Mouse (Mus musculus) intestine, embryonic 15.5 days (tissue): Measurements from ENCODE around the gene Pfkl. TPM values are rescaled to one million over a fixed set of nuclear protein-coding genes. Genes with fewer than 3 reads are reported as not detected.

Experiments used
- ATAC-seq: fragments of 200-750 bp; cut with Nextera tagmentation; 2 replicates; pipeline ENCODE4 v1.8.0; 2017; ENCODE audit warnings: moderate TSS enrichment, moderate library complexity
- H3K27ac ChIP-seq: fragments of 300-500 bp; sonication (generic); 2 replicates; pipeline ENCODE4 v1.5.1; 2015; ENCODE audit warnings: mild to moderate bottlenecking, inconsistent platforms
- H3K27me3 ChIP-seq: fragments of 300-500 bp; sonication (generic); replicated peaks from 2 replicates; pipeline ENCODE4 v1.6.1; 2015; ENCODE audit warnings: inconsistent platforms
- H3K36me3 ChIP-seq: fragments of 300-500 bp; sonication (generic); 2 replicates; pipeline ENCODE4 v1.6.1; 2015; ENCODE audit warnings: inconsistent platforms
- H3K4me1 ChIP-seq: fragments of 300-500 bp; sonication (generic); replicated peaks from 2 replicates; pipeline ENCODE4 v1.6.1; 2015; ENCODE audit warnings: inconsistent platforms
- H3K4me2 ChIP-seq: fragments of 300-500 bp; sonication (generic); replicated peaks from 2 replicates; pipeline ENCODE4 v1.6.1; 2015; ENCODE audit warnings: mild to moderate bottlenecking, inconsistent platforms
- H3K4me3 ChIP-seq: fragments of 300-500 bp; sonication (generic); replicated peaks from 2 replicates; pipeline ENCODE4 v1.5.1; 2015; ENCODE audit warnings: inconsistent platforms
- H3K9ac ChIP-seq: fragments of 300-500 bp; sonication (generic); 2 replicates; pipeline ENCODE4 v1.6.1; 2015; ENCODE audit warnings: inconsistent platforms
- H3K9me3 ChIP-seq: fragments of 300-500 bp; sonication (generic); 2 replicates; pipeline ENCODE4 v1.6.1; 2016; ENCODE audit warnings: inconsistent platforms
- WGBS: fragments of 180-500 bp; shearing (Covaris S2); methylation state at CpG from one replicate; pipeline ENCODE4 v1.1.7; 2015; 5-methylcytosine and 5-hydroxymethylcytosine counted together
- polyA plus RNA-seq: library from polyadenylated mRNA; unstranded; fragments of >200 nt; fragmentation: Nextera tagmentation; extraction: Ambion mirVana; gene quantifications from 2 replicates; pipeline ENCODE4 v1.2.1, GENCODE M21; 2015

Gene Pfkl
- polyA plus RNA-seq, 1 experiment from 2014 or later, result 254 TPM

DNA sequence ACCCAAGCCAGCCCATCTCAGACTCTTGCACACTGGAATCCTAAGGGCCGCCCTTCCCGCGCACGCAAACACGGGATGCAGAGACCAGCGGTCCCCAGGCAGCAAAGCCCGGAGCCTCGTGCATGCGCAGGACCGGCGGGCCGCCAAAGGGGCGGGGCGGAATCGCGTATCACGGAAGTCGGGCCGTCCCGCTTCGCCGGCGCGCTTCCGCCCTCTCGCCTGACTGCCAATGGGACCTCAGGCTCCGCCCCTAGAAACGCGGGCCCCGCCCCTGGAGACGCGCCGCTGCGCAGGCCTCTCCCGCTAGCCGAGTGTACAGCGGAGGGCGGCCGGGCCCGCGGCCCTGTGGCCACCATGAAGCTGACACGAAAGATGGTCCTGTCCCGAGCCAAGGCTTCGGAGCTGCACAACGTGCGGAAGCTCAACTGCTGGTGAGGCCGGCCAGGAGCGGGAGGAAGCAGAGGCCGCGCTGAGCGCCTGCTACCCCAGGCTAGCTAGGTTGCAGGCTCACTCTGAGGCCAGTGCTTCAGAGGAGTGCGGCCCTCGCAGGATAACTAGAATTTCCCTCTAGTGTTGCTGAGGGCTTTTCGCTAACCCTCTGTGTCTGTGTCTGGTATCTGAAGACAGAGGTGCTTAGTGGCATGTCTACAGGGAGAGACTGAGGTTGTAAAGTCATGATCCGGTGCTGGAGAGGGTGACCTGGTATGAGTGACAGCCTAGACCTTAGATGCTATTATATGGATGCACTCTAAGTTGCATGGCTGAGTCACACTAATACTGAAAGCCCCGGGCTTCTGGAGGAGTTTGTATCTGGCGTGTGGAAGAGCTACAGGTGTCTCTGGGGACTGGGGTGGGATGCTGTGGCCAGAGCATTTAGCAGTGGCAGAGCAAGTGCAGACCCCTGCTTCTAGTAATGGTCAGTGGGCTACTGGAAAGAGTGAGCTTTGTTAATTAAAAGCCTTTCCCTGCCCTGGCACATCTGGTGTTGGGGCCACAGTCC lies 31.2 kb downstream of the Pfkl start, which contains the start of gene 1810043G02Rik:
Gene 1810043G02Rik, plus strand, starts transcription at position 174 of the 1,000 bp plus-strand sequence.
- Histone ChIP-seq H3K4me3 (peak within 1 kb of the TSS; percentile 60), H3K9me3 (no peaks in the 10 kb centered on the region), H3K27me3 (no peaks in the 10 kb centered on the region), H3K36me3 (no peaks in the 10 kb centered on the region), H3K9ac (peak within 1 kb of the TSS; percentile 61), H3K27ac (no peak within 1 kb of the TSS), H3K4me1 (peaks cover 11% of the 10 kb centered on the region; the same call in 1 of the 2 replicates), H3K4me2 (peak within 1 kb of the TSS; percentile 71)
- WGBS, result 1% methylated on average over 57 of the region's 57 CpGs
- peak; percentile 98 for ATAC-seq

DNA sequence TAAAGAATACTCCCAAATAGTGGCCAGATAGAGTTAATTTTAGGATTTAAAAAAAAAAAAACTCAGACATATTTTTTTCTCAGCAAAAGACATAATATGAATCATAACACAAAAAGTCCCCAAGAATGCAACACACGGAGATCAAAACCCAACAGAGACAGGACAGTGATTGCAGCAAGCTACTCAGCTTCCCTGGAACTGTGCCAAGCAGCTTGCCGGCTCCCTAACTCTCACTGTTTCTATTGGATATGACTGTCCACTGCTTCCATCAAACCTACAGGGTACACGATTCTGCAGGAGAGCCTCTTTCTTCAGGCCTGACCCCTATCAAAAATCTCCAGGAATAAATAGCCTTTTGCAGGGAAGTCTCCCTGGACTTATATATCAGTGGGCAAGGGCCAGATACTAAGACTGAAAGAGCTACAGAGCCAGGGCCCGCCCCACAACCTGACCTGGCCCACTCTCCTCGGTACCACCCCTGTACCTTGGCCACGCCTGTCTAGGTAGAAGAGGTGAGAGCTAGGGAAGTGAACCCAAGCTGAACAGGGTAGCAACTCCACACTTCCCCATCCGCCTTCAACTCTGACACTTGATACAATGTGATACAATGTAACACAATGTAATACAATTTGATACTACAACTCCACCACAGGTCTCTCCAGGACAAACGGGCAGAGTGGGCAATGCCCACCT lies 33.3 kb downstream of the Pfkl start:
- Histone ChIP-seq H3K4me1 (peaks cover 11% of the 10 kb centered on the region; the same call in 1 of the 2 replicates), H3K9ac (no peak overlapping the region), H3K27ac (no peak overlapping the region), H3K4me2 (0 out of 2 replicates have a peak overlapping the region, but pooled peaks have one; percentile 5), H3K4me3 (no peak overlapping the region), H3K36me3 (no peaks in the 10 kb centered on the region), H3K27me3 (no peaks in the 10 kb centered on the region), H3K9me3 (no peaks in the 10 kb centered on the region)
- ATAC-seq, result no peak
- WGBS, result 53% methylated on average over 8 of the region's 8 CpGs

DNA sequence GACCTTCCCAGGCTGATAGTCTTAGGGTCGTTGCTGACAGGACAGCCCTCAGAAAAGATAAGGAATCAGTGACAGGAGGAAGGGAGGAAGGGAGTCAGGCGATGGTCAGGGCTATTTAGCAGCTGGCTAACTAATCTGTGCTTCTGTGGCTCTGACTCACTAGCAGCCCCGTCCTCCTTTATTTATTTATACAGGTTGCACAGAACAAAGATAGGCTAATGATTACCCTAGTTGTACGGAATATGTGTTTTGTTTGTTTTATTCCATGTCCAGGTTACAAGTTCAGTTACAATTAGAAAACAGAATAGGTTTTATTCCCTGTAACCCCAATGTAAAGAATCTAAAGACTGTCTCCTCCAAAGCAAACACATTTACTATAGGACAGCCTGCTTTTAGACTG lies 34.2 kb downstream of the Pfkl start:
- WGBS, result 13% methylated on average over 4 of the region's 4 CpGs
- ATAC-seq, result no peak
- Histone ChIP-seq H3K4me1 (peaks cover 11% of the 10 kb centered on the region; the same call in 1 of the 2 replicates), H3K4me3 (no peak overlapping the region), H3K4me2 (no peak overlapping the region), H3K9me3 (no peaks in the 10 kb centered on the region), H3K27me3 (no peaks in the 10 kb centered on the region), H3K9ac (no peak overlapping the region), H3K27ac (0 out of 2 replicates have a peak overlapping the region, but pooled peaks have one; percentile 32), H3K36me3 (no peaks in the 10 kb centered on the region)

DNA sequence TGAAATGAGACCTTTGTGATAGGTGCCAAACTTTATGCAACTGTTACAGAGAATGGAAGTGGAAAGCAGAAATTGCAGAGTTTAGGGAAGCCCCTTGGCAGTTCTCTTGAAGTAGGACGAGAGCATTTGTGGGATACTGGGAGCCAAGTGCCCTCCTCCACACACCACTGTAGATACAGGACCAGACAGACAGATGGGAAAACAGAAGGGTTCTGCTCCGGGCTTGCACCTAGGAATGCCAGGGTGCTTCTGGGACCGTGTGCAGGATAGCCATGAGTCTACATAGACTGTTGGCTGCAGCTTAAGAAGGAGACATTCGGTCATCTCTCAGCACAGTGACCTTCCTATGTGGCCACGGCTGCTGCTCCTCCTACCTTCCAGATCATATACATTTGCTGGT lies 35.1 kb downstream of the Pfkl start:
- 60% methylated on average over 5 of the region's 5 CpGs for WGBS
- H3K27ac ChIP-seq, result no peak overlapping the region

DNA sequence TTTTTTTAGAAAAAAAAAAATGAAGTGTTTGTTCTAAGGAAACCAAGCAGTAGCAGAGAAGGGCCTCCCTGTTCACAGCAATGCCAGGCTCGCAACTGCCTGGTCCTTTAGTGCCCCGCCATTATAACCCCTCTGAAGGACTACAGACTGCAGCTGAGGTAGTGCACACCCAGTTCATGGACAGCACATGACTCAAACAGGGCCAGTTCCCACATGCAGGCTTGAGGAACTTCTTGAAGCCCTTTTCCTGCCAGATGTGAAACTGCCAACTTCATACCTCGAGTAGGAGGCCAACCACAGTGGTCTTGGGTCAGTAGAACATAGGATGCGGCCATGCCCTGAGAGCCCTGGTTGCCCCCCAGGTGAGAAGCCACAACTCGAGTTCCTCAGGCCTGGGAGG lies 35.6 kb downstream of the Pfkl start:
- Histone ChIP-seq H3K4me2 (no peak overlapping the region), H3K4me3 (no peak overlapping the region), H3K36me3 (no peaks in the 10 kb centered on the region), H3K4me1 (peaks cover 15% of the 10 kb centered on the region; the same call in 1 of the 2 replicates), H3K9me3 (no peaks in the 10 kb centered on the region), H3K9ac (no peak overlapping the region), H3K27me3 (peaks cover 12% of the 10 kb centered on the region), H3K27ac (no peak overlapping the region)
- ATAC-seq, result no peak
- WGBS, result 56% methylated on average over 5 of the region's 5 CpGs

More for the DNA sequence above, 35.1 kb downstream of the Pfkl start:
- Histone ChIP-seq H3K4me1 (peaks cover 13% of the 10 kb centered on the region; the same call in 1 of the 2 replicates), H3K4me3 (no peak overlapping the region), H3K4me2 (no peak overlapping the region), H3K36me3 (no peaks in the 10 kb centered on the region), H3K27me3 (peaks cover 8% of the 10 kb centered on the region), H3K9me3 (no peaks in the 10 kb centered on the region), H3K9ac (no peak overlapping the region)
- no peak for ATAC-seq

DNA sequence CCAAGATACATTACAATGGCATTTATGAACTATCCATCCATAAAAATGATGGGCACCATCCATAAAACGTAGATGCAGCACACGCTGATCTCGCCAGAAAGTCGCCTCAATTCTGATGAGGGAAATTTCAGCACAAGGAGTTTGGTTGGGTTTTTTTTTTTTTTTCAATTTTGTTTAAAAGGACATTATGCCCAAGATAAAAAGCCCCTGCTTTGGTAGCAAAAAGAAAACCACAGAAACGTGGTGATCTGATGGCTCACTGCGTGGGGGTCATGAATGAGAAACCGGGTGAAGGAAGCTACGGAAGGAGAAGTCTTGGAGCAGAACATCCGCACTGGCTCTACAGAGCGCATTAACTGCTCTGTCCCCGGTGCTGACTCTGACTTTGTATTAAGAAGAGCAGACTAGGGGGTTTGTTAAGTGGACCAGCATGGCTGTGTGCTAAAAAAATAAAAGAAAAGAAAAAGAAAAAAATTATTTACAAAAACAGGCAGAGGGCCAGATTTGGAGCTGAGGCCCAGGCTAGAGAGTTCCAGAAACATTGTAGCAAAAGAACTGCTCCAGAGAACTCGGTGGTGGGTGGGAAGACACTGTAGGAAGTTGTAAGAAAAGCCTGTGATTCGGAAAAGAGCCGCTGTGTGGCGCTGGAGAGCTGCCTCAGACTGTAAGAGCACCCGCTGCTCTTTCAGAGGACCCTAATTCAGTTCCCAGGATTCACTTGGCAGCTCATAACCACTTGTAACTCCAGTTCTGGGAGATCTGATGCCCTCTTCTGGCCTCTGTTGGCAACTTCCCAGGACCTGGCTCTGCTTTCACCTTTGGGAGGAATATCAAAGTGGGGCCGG lies 38.0 kb downstream of the Pfkl start:
- H3K27ac ChIP-seq, result no peak overlapping the region
- no peak overlapping the region for H3K9ac ChIP-seq
- ATAC-seq, result no peak
- H3K4me1 ChIP-seq, result peaks cover 7% of the 10 kb centered on the region; the same call in 1 of the 2 replicates
- WGBS, result 63% methylated on average over 17 of the region's 17 CpGs
- H3K36me3 ChIP-seq, result no peaks in the 10 kb centered on the region
- H3K27me3 ChIP-seq, result peaks cover 23% of the 10 kb centered on the region
- H3K9me3 ChIP-seq, result no peaks in the 10 kb centered on the region
- H3K4me3 ChIP-seq, result no peak overlapping the region
- no peak overlapping the region for H3K4me2 ChIP-seq

DNA sequence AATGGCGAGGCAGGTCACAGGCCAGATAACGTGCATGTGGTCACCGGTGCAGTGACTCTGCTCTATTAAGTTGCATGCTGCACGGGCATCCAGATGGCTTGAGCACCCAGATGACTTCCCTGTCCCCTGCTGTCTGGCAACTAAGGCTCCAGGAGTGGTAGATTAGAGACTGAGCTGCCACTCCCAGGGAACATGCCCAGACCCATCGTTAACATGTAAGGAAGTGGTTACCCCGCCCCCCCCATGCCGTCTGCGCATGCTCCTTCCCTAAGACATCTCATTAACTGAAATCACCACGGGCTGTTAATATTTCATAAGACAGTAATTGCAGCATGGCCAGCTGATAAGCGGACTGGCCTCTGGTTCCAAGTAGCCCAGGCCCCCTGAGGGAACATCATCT lies 38.7 kb downstream of the Pfkl start:
- Histone ChIP-seq H3K27ac (no peak overlapping the region), H3K27me3 (peaks cover 23% of the 10 kb centered on the region), H3K4me1 (peaks cover 7% of the 10 kb centered on the region; the same call in 1 of the 2 replicates), H3K36me3 (no peaks in the 10 kb centered on the region), H3K4me2 (no peak overlapping the region), H3K4me3 (no peak overlapping the region), H3K9me3 (no peaks in the 10 kb centered on the region), H3K9ac (no peak overlapping the region)
- no peak for ATAC-seq
- WGBS, result 82% methylated on average over 10 of the region's 10 CpGs

DNA sequence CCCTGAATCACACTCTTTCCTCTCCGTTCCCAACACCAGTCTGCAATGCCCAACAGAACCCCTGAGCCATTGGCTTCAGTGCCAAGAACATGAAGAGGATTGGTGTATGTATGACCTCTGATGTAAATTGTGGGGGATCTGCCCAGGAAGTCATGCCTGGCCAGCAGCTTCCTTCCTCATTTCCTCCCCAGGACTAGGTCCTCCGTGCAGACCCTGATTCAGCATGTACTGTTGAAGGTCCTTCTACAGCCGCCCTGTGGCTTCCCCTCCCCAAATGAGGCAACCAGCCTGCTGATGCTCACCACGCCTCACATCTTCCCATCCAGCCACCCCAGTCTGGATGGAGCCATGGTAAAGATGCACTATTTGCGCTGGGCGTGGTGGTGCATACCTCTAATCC lies 39.4 kb downstream of the Pfkl start, which contains the start of gene Trpm2:
Gene Trpm2, minus strand, starts transcription at position 83 of the 400 bp plus-strand sequence.
- Histone ChIP-seq H3K9ac (no peak within 1 kb of the TSS; the same call in 1 of the 2 replicates), H3K27ac (no peak within 1 kb of the TSS), H3K4me3 (peak within 1 kb of the TSS; percentile 31), H3K36me3 (no peaks in the 10 kb centered on the region), H3K4me2 (peak within 1 kb of the TSS; percentile 70), H3K27me3 (peaks cover 23% of the 10 kb centered on the region), H3K9me3 (no peaks in the 10 kb centered on the region), H3K4me1 (peaks cover 6% of the 10 kb centered on the region; the same call in 1 of the 2 replicates)
- WGBS, result 75% methylated on average over 6 of the region's 6 CpGs
- ATAC-seq, result no peak

DNA sequence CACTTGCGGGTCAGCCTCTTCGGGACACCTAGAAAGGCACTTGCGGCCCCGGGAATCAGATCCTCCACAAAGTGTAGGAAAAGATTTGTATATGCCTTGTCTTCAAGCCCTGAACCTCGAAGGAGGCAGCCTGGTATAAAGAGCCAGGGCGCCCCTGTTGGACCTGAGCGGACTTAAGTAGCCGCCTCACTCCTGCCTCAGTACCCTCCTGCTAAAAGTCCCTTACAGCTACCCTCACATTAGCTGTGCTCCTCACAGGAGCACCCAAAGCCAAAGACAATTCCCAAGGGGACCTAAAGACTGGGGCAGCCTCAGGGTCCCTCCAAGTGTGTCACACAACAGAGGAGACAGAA lies 39.9 kb downstream of the Pfkl start:
- Histone ChIP-seq H3K27ac (no peak overlapping the region), H3K4me2 (peak overlapping the region; percentile 70), H3K27me3 (peaks cover 23% of the 10 kb centered on the region), H3K36me3 (no peaks in the 10 kb centered on the region), H3K4me1 (peaks cover 5% of the 10 kb centered on the region; the same call in 1 of the 2 replicates), H3K9me3 (no peaks in the 10 kb centered on the region), H3K9ac (no peak overlapping the region; the same call in 1 of the 2 replicates), H3K4me3 (peak overlapping the region; percentile 31)
- peak; percentile 13; the same call in 1 of the 2 replicates for ATAC-seq
- WGBS, result 23% methylated on average over 8 of the region's 8 CpGs

DNA sequence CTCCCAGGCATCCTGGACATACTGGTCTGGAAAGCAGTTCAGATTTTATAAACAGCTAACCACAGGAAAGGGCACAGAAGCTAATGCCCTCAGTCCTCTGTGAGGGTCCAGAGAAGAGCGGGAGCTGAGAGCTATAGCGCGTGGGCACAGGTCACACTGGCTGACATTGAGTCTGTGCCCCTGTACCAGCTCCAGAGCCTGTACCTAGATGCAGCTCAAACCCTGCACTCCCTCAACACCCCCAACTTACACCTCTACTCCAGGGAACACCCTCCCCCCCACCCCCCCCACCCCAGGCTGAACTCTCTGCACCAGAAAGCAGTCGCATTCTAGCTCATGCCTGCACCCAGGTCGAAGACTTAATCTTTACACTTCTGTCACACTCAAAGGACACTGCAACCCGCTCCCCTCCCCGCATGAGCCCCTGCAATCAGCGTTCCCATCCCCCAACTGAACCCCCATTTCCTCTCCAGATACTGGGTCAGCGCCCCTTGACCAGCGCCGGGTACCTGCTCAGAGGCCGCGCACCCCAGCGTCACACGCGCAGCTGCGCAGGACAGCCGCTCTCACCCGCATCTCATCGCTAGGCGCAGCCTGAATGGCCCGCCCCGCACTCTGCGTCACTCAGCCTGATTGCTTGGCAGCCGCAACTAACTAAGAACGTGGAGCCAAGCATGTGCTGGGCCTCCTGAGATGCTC lies 40.5 kb downstream of the Pfkl start:
- WGBS, result 7% methylated on average over 26 of the region's 26 CpGs
- no peak overlapping the region for H3K27ac ChIP-seq
- peak; percentile 64; the same call in 1 of the 2 replicates for ATAC-seq
- no peak overlapping the region; the same call in 1 of the 2 replicates for H3K9ac ChIP-seq
- H3K4me1 ChIP-seq, result peaks cover 5% of the 10 kb centered on the region; the same call in 1 of the 2 replicates
- no peaks in the 10 kb centered on the region for H3K36me3 ChIP-seq
- H3K4me2 ChIP-seq, result peak overlapping the region; percentile 70
- peak overlapping the region; percentile 31 for H3K4me3 ChIP-seq
- peaks cover 23% of the 10 kb centered on the region for H3K27me3 ChIP-seq
- no peaks in the 10 kb centered on the region for H3K9me3 ChIP-seq

DNA sequence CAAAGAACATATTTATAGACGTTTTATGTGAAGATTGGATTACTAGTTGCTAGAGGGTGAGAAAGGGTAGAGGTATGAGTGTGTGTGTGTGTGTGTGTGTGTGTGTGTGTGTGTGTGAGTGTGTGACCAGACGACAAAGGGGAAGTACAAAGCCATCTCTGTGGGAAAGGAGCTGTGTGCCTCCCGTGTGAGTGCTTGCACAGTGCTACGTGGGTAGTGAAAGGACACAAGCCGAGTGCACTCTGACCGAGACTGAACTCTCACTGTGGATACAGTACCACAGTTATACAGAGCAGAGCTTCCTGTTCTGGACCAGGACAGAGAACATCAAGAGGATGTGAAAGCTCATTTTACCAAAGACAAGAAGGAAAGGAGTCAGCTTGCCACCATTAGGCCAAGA lies 45.9 kb downstream of the Pfkl start:
- 84% methylated on average over 6 of the region's 6 CpGs for WGBS
- ATAC-seq, result no peak

More for the DNA sequence above, 45.9 kb downstream of the Pfkl start:
- H3K27me3 ChIP-seq, result 0 out of 2 replicates have a peak, but pooled peaks cover 8% of the 10 kb centered on the region
- no peak overlapping the region for H3K4me3 ChIP-seq
- no peak overlapping the region for H3K27ac ChIP-seq
- H3K9me3 ChIP-seq, result no peaks in the 10 kb centered on the region
- H3K4me1 ChIP-seq, result no peaks in the 10 kb centered on the region
- H3K36me3 ChIP-seq, result no peaks in the 10 kb centered on the region
- H3K9ac ChIP-seq, result no peak overlapping the region
- H3K4me2 ChIP-seq, result no peak overlapping the region
